Mouse (Mus musculus): Measurements from ENCODE around the gene Olfr543. TPM values are rescaled to one million over a fixed set of nuclear protein-coding genes. Genes with fewer than 3 reads are reported as not detected.

Gene Olfr543
- total RNA-seq (2012; rRNA removed): 0.22 and 0.63 TPM in 2 replicates

- in situ Hi-C loops (cut with MboI; ENCODE audit: low sequenced_read_pairs in 2 of 2, unreplicated experiment in 2 of 2): no loop called here
- Histone ChIP-seq H3K27ac (ENCODE audit: insufficient read depth, low read depth, low read length, poor library complexity, severe bottlenecking) (no peak within 1 kb of the TSS), H3K9ac (ENCODE audit: insufficient read depth, low read depth, low read length, poor library complexity, severe bottlenecking) (no peak within 1 kb of the TSS), H3K36me3 (ENCODE audit: control insufficient read depth, insufficient read depth, low read length, poor library complexity, severe bottlenecking) (peaks cover 2% of the 10 kb centered on the region; the same call in 1 of the 2 replicates), H3K9me3 (ENCODE audit: control insufficient read depth, insufficient read depth, low read depth, low read length) (no peaks in the 10 kb centered on the region), H3K4me1 (ENCODE audit: control insufficient read depth in 2 of 2, insufficient read depth in 2 of 2, low read length in 2 of 2, poor library complexity in 1 of 2) (peaks cover 8 to 10% of the 10 kb centered on the region in 2 experiments; a peak in 3 of 4 replicates), H3K4me3 (ENCODE audit: insufficient read depth in 1 of 2, low read depth in 1 of 2, low read length in 2 of 2, poor library complexity in 1 of 2, severe bottlenecking in 1 of 2) (no peak within 1 kb of the TSS)
- no peak for TF ChIP-seq ZNF384 (IDR thresholded peaks at IDR 0.05; ENCODE audit: low read depth, low read length)
- no peak for DNase-seq (ENCODE audit: low read depth, low spot score)
Observed at GRCm38 (mm10) chr7:102481579-102481978, at the start of gene Olfr543. Gene Olfr543 (minus strand): TSS chr7:102481679.

- no peak for DNase-seq (ENCODE audit: low read depth, low spot score)
- in situ Hi-C loops (cut with MboI; ENCODE audit: low sequenced_read_pairs in 2 of 2, unreplicated experiment in 2 of 2): no loop called here
- no peaks in the 10 kb centered on the region for H3K36me3 ChIP-seq (ENCODE audit: control insufficient read depth, insufficient read depth, low read length, poor library complexity, severe bottlenecking)
- H3K9ac ChIP-seq (ENCODE audit: insufficient read depth, low read depth, low read length, poor library complexity, severe bottlenecking): no peak overlapping the region
- no peak overlapping the region for H3K4me3 ChIP-seq (ENCODE audit: insufficient read depth in 1 of 2, low read depth in 1 of 2, low read length in 2 of 2, poor library complexity in 1 of 2, severe bottlenecking in 1 of 2)
- H3K4me1 ChIP-seq (ENCODE audit: control insufficient read depth in 2 of 2, insufficient read depth in 2 of 2, low read length in 2 of 2, poor library complexity in 1 of 2): no peaks in the 10 kb centered on the region
- H3K27ac ChIP-seq (ENCODE audit: insufficient read depth, low read depth, low read length, poor library complexity, severe bottlenecking): no peak overlapping the region
- TF ChIP-seq HCFC1 (IDR thresholded peaks at IDR 0.05; ENCODE audit: borderline replicate concordance, insufficient read depth, low read length) (no peak), MAFK (IDR thresholded peaks at IDR 0.05; ENCODE audit: insufficient read depth, low read depth, low read length) (no peak), ZC3H11A (IDR thresholded peaks at IDR 0.05; ENCODE audit: borderline replicate concordance, low read depth, low read length) (no peak), CHD2 (IDR thresholded peaks at IDR 0.05; ENCODE audit: low read depth, low read length) (no peak), ZNF384 (IDR thresholded peaks at IDR 0.05; ENCODE audit: low read depth, low read length) (no peak)
- H3K9me3 ChIP-seq (ENCODE audit: control insufficient read depth, insufficient read depth, low read depth, low read length): no peaks in the 10 kb centered on the region
Observed at GRCm38 (mm10) chr7:102529052-102529451, 47.6 kb upstream of the Olfr543 start.

GRCm38 (mm10) chr7:102517051-102517335, 35.5 kb upstream of the Olfr543 start:
- Histone ChIP-seq H3K27ac (ENCODE audit: insufficient read depth, low read depth, low read length, poor library complexity, severe bottlenecking) (no peak overlapping the region), H3K4me1 (ENCODE audit: control insufficient read depth in 2 of 2, insufficient read depth in 2 of 2, low read length in 2 of 2, poor library complexity in 1 of 2) (peaks cover 0 to 3% of the 10 kb centered on the region in 2 experiments; a peak in 1 of 4 replicates), H3K36me3 (ENCODE audit: control insufficient read depth, insufficient read depth, low read length, poor library complexity, severe bottlenecking) (no peaks in the 10 kb centered on the region), H3K9ac (ENCODE audit: insufficient read depth, low read depth, low read length, poor library complexity, severe bottlenecking) (no peak overlapping the region), H3K4me3 (ENCODE audit: insufficient read depth in 1 of 2, low read depth in 1 of 2, low read length in 2 of 2, poor library complexity in 1 of 2, severe bottlenecking in 1 of 2) (no peak overlapping the region), H3K9me3 (ENCODE audit: control insufficient read depth, insufficient read depth, low read depth, low read length) (no peaks in the 10 kb centered on the region)
- DNase-seq (ENCODE audit: low read depth, low spot score): no peak
- no peak for TF ChIP-seq HCFC1 (IDR thresholded peaks at IDR 0.05; ENCODE audit: borderline replicate concordance, insufficient read depth, low read length)
- no peak for TF ChIP-seq ZC3H11A (IDR thresholded peaks at IDR 0.05; ENCODE audit: borderline replicate concordance, low read depth, low read length)
- TF ChIP-seq MAFK (IDR thresholded peaks at IDR 0.05; ENCODE audit: insufficient read depth, low read depth, low read length): no peak
- no peak for TF ChIP-seq CHD2 (IDR thresholded peaks at IDR 0.05; ENCODE audit: low read depth, low read length)
- TF ChIP-seq ZNF384 (IDR thresholded peaks at IDR 0.05; ENCODE audit: low read depth, low read length): no peak
- in situ Hi-C loops (cut with MboI; ENCODE audit: low sequenced_read_pairs in 2 of 2, unreplicated experiment in 2 of 2): loop anchor here (25.0 kb wide), 2 partner anchors 395 to 595 kb away; partner anchors contain the start of genes Olfr571 (in 1 of the 2) and Olfr572 (in 1 of the 2)

GRCm38 (mm10) chr7:102516261-102517050, 35.0 kb upstream of the Olfr543 start:
- no peak for DNase-seq (ENCODE audit: low read depth, low spot score)

More at GRCm38 (mm10) chr7:102516261-102517050, 35.0 kb upstream of the Olfr543 start:
- peaks cover 0 to 3% of the 10 kb centered on the region in 2 experiments; a peak in 1 of 4 replicates for H3K4me1 ChIP-seq (ENCODE audit: control insufficient read depth in 2 of 2, insufficient read depth in 2 of 2, low read length in 2 of 2, poor library complexity in 1 of 2)
- H3K36me3 ChIP-seq (ENCODE audit: control insufficient read depth, insufficient read depth, low read length, poor library complexity, severe bottlenecking): no peaks in the 10 kb centered on the region
- no peak overlapping the region for H3K27ac ChIP-seq (ENCODE audit: insufficient read depth, low read depth, low read length, poor library complexity, severe bottlenecking)
- TF ChIP-seq ZNF384 (IDR thresholded peaks at IDR 0.05; ENCODE audit: low read depth, low read length) (no peak), HCFC1 (IDR thresholded peaks at IDR 0.05; ENCODE audit: borderline replicate concordance, insufficient read depth, low read length) (no peak), MAFK (IDR thresholded peaks at IDR 0.05; ENCODE audit: insufficient read depth, low read depth, low read length) (no peak), ZC3H11A (IDR thresholded peaks at IDR 0.05; ENCODE audit: borderline replicate concordance, low read depth, low read length) (no peak), CHD2 (IDR thresholded peaks at IDR 0.05; ENCODE audit: low read depth, low read length) (no peak)
- no peaks in the 10 kb centered on the region for H3K9me3 ChIP-seq (ENCODE audit: control insufficient read depth, insufficient read depth, low read depth, low read length)
- H3K4me3 ChIP-seq (ENCODE audit: insufficient read depth in 1 of 2, low read depth in 1 of 2, low read length in 2 of 2, poor library complexity in 1 of 2, severe bottlenecking in 1 of 2): no peak overlapping the region
- no peak overlapping the region for H3K9ac ChIP-seq (ENCODE audit: insufficient read depth, low read depth, low read length, poor library complexity, severe bottlenecking)
- in situ Hi-C loops (cut with MboI; ENCODE audit: low sequenced_read_pairs in 2 of 2, unreplicated experiment in 2 of 2): loop anchor here (25.0 kb wide), 2 partner anchors 396 to 596 kb away; partner anchors contain the start of genes Olfr571 (in 1 of the 2) and Olfr572 (in 1 of the 2)
